Mouse (Mus musculus): ENCODE measurements around the gene Unc5c.

DNA sequence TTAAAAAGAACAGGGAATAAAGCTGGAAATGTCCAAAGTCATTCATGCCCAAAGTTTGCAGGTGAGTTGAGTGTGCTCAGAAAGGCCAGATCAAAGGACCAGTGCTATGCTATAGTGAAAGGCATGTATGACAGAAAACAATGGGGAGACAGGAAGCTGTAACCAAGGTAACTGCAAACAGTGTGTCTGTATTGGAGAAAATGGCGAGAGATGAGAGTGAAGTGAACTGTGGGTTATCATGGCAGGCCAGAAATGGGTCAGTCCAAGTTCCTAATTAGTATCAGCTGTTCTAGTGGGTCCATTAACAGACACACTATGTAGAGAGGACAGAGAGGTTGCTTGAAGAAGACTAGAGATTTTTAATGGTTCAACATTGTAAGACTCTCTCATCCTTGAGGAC is 164.4 kb downstream of the Unc5c start:
- TF ChIP-seq POLR2A (IDR thresholded peaks at IDR 0.05; ENCODE audit: control insufficient read depth, low read depth, low read length) (no peak), CTCF (IDR thresholded peaks at IDR 0.05; ENCODE audit: control insufficient read depth, insufficient read depth, insufficient replicate concordance, low read depth, low read length) (no peak)

Measured in testis, adult 2 months (tissue).